ENCODE assay signal across 9 mouse cellular contexts in the genomic region with DNA sequence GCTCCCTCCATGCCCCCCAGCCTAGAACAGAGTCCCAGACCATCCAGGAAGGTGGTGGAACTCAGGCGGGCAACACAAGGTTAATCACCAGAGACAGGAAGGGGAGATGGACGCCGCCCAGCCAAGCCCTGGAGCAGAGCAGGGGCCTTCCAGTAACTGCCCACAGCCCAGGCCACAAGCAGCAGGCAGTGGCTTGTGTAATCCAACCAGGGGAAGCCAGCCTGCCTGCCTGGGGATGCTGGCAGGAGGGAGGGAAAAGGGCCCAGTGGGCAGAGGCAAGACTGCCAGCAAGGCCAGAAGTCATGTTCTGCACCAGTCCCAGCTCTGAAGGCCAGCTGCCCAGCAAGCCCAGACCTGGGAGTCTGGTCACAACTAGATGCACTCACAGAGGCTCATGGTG. TPM values are rescaled to one million over a fixed set of nuclear protein-coding genes. Genes with fewer than 3 reads are reported as not detected.
DNase-seq lines count a peak whose midpoint lies in the region; ATAC-seq lines count a peak whose summit lies in the region.
"Had no signal": no experiment of that assay in that cellular context is flagged by ENCODE, and none has a peak within 500 bp of the region (broad histone marks: within the 10 kb centered on the region; RNA-seq: fewer than 3 reads in every experiment).

No protein-coding gene starts in this region.

- no peak overlapping the region for H3K4me3 ChIP-seq in brown adipose tissue, adult 24 weeks (ENCODE audit: insufficient read depth, low read depth, low read length)
- no peak overlapping the region for H3K4me3 ChIP-seq in liver, embryonic 16.5 days (ENCODE audit: low read depth, low read length)
- no peak overlapping the region for H3K4me3 ChIP-seq in hindbrain, embryonic 13.5 days
- H3K4me3 ChIP-seq: erythroblast, embryonic 14.5 days had no signal

- peaks cover 33% of the 10 kb centered on the region for H3K4me1 ChIP-seq in brown adipose tissue, adult 24 weeks (ENCODE audit: control insufficient read depth, insufficient read depth, insufficient read length, low read length)
- H3K4me1 ChIP-seq in liver, embryonic 16.5 days (ENCODE audit: control insufficient read depth, low read depth, low read length): peaks cover 41% of the 10 kb centered on the region
- no peaks in the 10 kb centered on the region for H3K4me1 ChIP-seq in hindbrain, embryonic 13.5 days (replicated peaks)

- intact Hi-C loops in gastrocnemius, postnatal 14 days (cut with DNase I; ENCODE audit: low total_unique reads): no loop called here

- 0 out of 2 replicates have a peak overlapping the region, but pooled peaks have one; percentile 5 for H3K4me2 ChIP-seq in liver, embryonic 16.5 days (ENCODE audit: low read depth, low read length)
- H3K4me2 ChIP-seq in hindbrain, embryonic 13.5 days: no peak overlapping the region

- peaks cover 16% of the 10 kb centered on the region for H3K36me3 ChIP-seq in liver, embryonic 16.5 days (ENCODE audit: control insufficient read depth, insufficient read depth)
- peaks cover 39% of the 10 kb centered on the region for H3K36me3 ChIP-seq in hindbrain, embryonic 13.5 days

- WGBS in liver, embryonic 16.5 days (ENCODE audit: insufficient replicate concordance): 31% methylated on average over 3 of the region's 3 CpGs
- 94% methylated on average over 3 of the region's 3 CpGs for WGBS in hindbrain, embryonic 13.5 days

- peak; percentile 50 for DNase-seq in gastrocnemius, postnatal 14 days
- no peak for DNase-seq in gastrocnemius, postnatal 10 days
- DNase-seq in 3134 (ENCODE audit: extremely low read depth, insufficient read length, low spot score): peak; percentile 65
- no peak for DNase-seq in left cerebral cortex, adult 9 months (ENCODE audit: low spot score in 2 of 2)
- DNase-seq in right cerebral cortex, adult 18-20 months: no peak

- H3K27me3 ChIP-seq in liver, embryonic 16.5 days (ENCODE audit: control insufficient read depth, insufficient read depth, low read depth, low read length): no peaks in the 10 kb centered on the region
- no peaks in the 10 kb centered on the region for H3K27me3 ChIP-seq in hindbrain, embryonic 13.5 days

- H3K9ac ChIP-seq in liver, embryonic 16.5 days (ENCODE audit: low read depth, low read length): no peak overlapping the region; the same call in 1 of the 2 replicates
- no peak overlapping the region; the same call in 1 of the 2 replicates for H3K9ac ChIP-seq in hindbrain, embryonic 13.5 days

- no peaks in the 10 kb centered on the region for H3K9me3 ChIP-seq in liver, embryonic 16.5 days (replicated peaks; ENCODE audit: control insufficient read depth, low read length)
- H3K9me3 ChIP-seq in hindbrain, embryonic 13.5 days: no peaks in the 10 kb centered on the region

- peak overlapping the region; percentile 40 for H3K27ac ChIP-seq in brown adipose tissue, adult 24 weeks (replicated peaks; ENCODE audit: low read depth, low read length)
- peak overlapping the region; percentile 75 for H3K27ac ChIP-seq in liver, embryonic 16.5 days (ENCODE audit: low read length)
- H3K27ac ChIP-seq in hindbrain, embryonic 13.5 days: no peak overlapping the region

- ATAC-seq in liver, embryonic 16.5 days (ENCODE audit: low read depth): no peak
- ATAC-seq in hindbrain, embryonic 13.5 days (ENCODE audit: low FRiP score): no peak

RNA-seq across cellular contexts. Expression of gene Sbno2, which starts 18.5 kb away (rescaled TPM):
- 1 to 10 TPM; 6.2 to 6.3 TPM for total RNA-seq in gastrocnemius, postnatal 14 days (2021)
- 10 to 100 TPM in 1 of 2 experiments, 1 to 10 TPM in 1; 7.7 to 11.6 TPM for total RNA-seq in gastrocnemius, postnatal 10 days (2021)
- 14.3 and 16.2 TPM in 2 replicates for polyA plus RNA-seq in brown adipose tissue, adult 24 weeks (2012; ENCODE audit: insufficient read depth, insufficient read length, missing spikeins)
- 10.3 and 11.8 TPM in 2 replicates for polyA plus RNA-seq in liver, embryonic 16.5 days (2015; fragmentation: Nextera tagmentation; extraction: Ambion mirVana)
- 13.6 and 14.4 TPM in 2 replicates for polyA plus RNA-seq in hindbrain, embryonic 13.5 days (2015; fragmentation: Nextera tagmentation; extraction: Ambion mirVana)

RNA-seq across cellular contexts. Expression of gene Stk11, which starts 28.8 kb away (rescaled TPM):
- total RNA-seq in gastrocnemius, postnatal 14 days (2021): 10 to 100 TPM; 87.6 to 98.0 TPM
- total RNA-seq in gastrocnemius, postnatal 10 days (2021): 100 to 1,000 TPM; 105 to 110 TPM
- 113 and 121 TPM in 2 replicates for polyA plus RNA-seq in brown adipose tissue, adult 24 weeks (2012; ENCODE audit: insufficient read depth, insufficient read length, missing spikeins)
- polyA plus RNA-seq in liver, embryonic 16.5 days (2015; fragmentation: Nextera tagmentation; extraction: Ambion mirVana): 13.2 and 14.4 TPM in 2 replicates
- polyA plus RNA-seq in hindbrain, embryonic 13.5 days (2015; fragmentation: Nextera tagmentation; extraction: Ambion mirVana): 16.3 and 18.2 TPM in 2 replicates

RNA-seq across cellular contexts. Expression of gene Gpx4, which starts 39.9 kb away (rescaled TPM):
- total RNA-seq in gastrocnemius, postnatal 14 days (2021): 100 to 1,000 TPM; 389 TPM
- total RNA-seq in gastrocnemius, postnatal 10 days (2021): 100 to 1,000 TPM; 380 to 398 TPM
- 2,282 and 3,621 TPM in 2 replicates for polyA plus RNA-seq in brown adipose tissue, adult 24 weeks (2012; ENCODE audit: insufficient read depth, insufficient read length, missing spikeins)
- polyA plus RNA-seq in liver, embryonic 16.5 days (2015; fragmentation: Nextera tagmentation; extraction: Ambion mirVana): 553 and 567 TPM in 2 replicates
- polyA plus RNA-seq in hindbrain, embryonic 13.5 days (2015; fragmentation: Nextera tagmentation; extraction: Ambion mirVana): 509 and 531 TPM in 2 replicates

RNA-seq across cellular contexts. Expression of gene Polr2e, which starts 47.3 kb away (rescaled TPM):
- total RNA-seq in gastrocnemius, postnatal 14 days (2021): 10 to 100 TPM; 45.3 to 55.6 TPM
- total RNA-seq in gastrocnemius, postnatal 10 days (2021): 10 to 100 TPM; 62.1 to 62.7 TPM
- polyA plus RNA-seq in brown adipose tissue, adult 24 weeks (2012; ENCODE audit: insufficient read depth, insufficient read length, missing spikeins): 78.3 and 85.8 TPM in 2 replicates
- 66.8 and 70.1 TPM in 2 replicates for polyA plus RNA-seq in liver, embryonic 16.5 days (2015; fragmentation: Nextera tagmentation; extraction: Ambion mirVana)
- 150 and 154 TPM in 2 replicates for polyA plus RNA-seq in hindbrain, embryonic 13.5 days (2015; fragmentation: Nextera tagmentation; extraction: Ambion mirVana)

RNA-seq across cellular contexts. Expression of gene Atp5d, which starts 51.6 kb away (rescaled TPM):
- 100 to 1,000 TPM; 657 to 736 TPM for total RNA-seq in gastrocnemius, postnatal 14 days (2021)
- 100 to 1,000 TPM; 576 to 659 TPM for total RNA-seq in gastrocnemius, postnatal 10 days (2021)
- 1,146 and 1,395 TPM in 2 replicates for polyA plus RNA-seq in brown adipose tissue, adult 24 weeks (2012; ENCODE audit: insufficient read depth, insufficient read length, missing spikeins)
- 288 and 309 TPM in 2 replicates for polyA plus RNA-seq in liver, embryonic 16.5 days (2015; fragmentation: Nextera tagmentation; extraction: Ambion mirVana)
- polyA plus RNA-seq in hindbrain, embryonic 13.5 days (2015; fragmentation: Nextera tagmentation; extraction: Ambion mirVana): 434 and 449 TPM in 2 replicates

Comparison
In these comparisons a context has a peak if more than half of its experiments do, and no peak if none do; other contexts are left out.
1. DNase-seq: peak in gastrocnemius, postnatal 14 days (single experiment) and 3134 (single experiment); none in gastrocnemius, postnatal 10 days (single experiment), left cerebral cortex, adult 9 months (0 of 2) and right cerebral cortex, adult 18-20 months (single experiment).